Mouse (Mus musculus) forebrain, embryonic 14.5 days (tissue): ENCODE data around the gene Pcif1. TPM values are rescaled to one million over a fixed set of nuclear protein-coding genes. Genes with fewer than 3 reads are reported as not detected.

Experiments
- ATAC-seq: fragments of 200-750 bp; cut with Nextera tagmentation; 2 replicates; pipeline ENCODE4 v1.8.0; 2017; ENCODE audit warnings: mild to moderate bottlenecking, moderate library complexity
- DNase-seq: peaks from one replicate; pipeline ENCODE4 v3.0.0-alpha.2; 2015; ENCODE audit warnings: low spot score
- H3K27ac ChIP-seq: fragments of 300-500 bp; sonication (generic); 2 replicates; pipeline ENCODE4 v1.5.1; 2014; ENCODE audit warnings: low read depth, mild to moderate bottlenecking, control low read depth, low read length, moderate library complexity
- H3K27me3 ChIP-seq: fragments of 300-500 bp; sonication (generic); replicated peaks from 2 replicates; pipeline ENCODE4 v1.6.1; 2014; ENCODE audit warnings: low read length, control low read depth, mixed read lengths; ENCODE audit not compliant: control insufficient read depth, insufficient read depth
- H3K36me3 ChIP-seq: fragments of 300-500 bp; sonication (generic); 2 replicates; pipeline ENCODE4 v1.6.1; 2014; ENCODE audit warnings: low read length, control low read depth; ENCODE audit not compliant: control insufficient read depth, insufficient read depth
- H3K4me1 ChIP-seq: fragments of 300-500 bp; sonication (generic); 2 replicates; pipeline ENCODE4 v1.6.1; 2014; ENCODE audit warnings: antibody characterized with exemption, low read length, control low read depth; ENCODE audit not compliant: control insufficient read depth, insufficient read depth
- H3K4me2 ChIP-seq: fragments of 300-500 bp; sonication (generic); 2 replicates; pipeline ENCODE4 v1.6.1; 2014; ENCODE audit warnings: mild to moderate bottlenecking, control low read depth, low read length
- H3K4me3 ChIP-seq: fragments of 300-500 bp; sonication (generic); 2 replicates; pipeline ENCODE4 v1.5.1; 2014; ENCODE audit warnings: low read depth, low read length, control low read depth
- H3K9ac ChIP-seq: fragments of 300-500 bp; sonication (generic); 2 replicates; pipeline ENCODE4 v1.6.1; 2014; ENCODE audit warnings: mild to moderate bottlenecking, low read length, control low read depth, moderate library complexity
- H3K9me3 ChIP-seq: fragments of 300-500 bp; sonication (generic); replicated peaks from 2 replicates; pipeline ENCODE4 v1.6.1; 2016; ENCODE audit warnings: low read length, control low read depth, mixed read lengths; ENCODE audit not compliant: control insufficient read depth
- WGBS: fragments of 180-500 bp; shearing (Covaris S2); extraction: QIAGEN DNeasy Blood & Tissue Kit; methylation state at CpG from one replicate; pipeline ENCODE4 v1.1.7; 2014; 5-methylcytosine and 5-hydroxymethylcytosine counted together
- polyA plus RNA-seq: library from polyadenylated mRNA; unstranded; fragments of >200 nt; fragmentation: Nextera tagmentation; extraction: Ambion mirVana; gene quantifications from 2 replicates; pipeline ENCODE4 v1.2.1, GENCODE M21; 2014

Gene Pcif1
- polyA plus RNA-seq, 1 experiment from 2014 or later = 85.1 TPM

DNA sequence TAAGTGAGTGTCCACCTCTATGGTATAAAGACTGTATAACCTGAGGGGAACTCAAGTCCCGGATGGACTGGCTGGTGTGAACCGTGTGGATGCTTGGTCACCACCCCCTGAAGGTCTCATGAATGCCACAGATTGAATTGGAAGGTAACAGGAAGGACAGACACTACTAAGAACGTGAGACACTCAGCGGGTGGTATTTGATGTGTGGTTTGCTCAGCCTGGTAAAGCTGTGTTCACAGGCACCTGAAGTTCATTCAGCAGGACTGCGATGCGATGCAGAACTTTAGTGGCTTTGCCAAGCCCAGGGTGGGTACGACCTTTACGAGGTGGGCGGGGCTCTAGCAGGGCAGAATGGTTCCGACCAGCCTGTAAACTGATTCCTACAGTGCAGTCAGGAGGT is 38.3 kb downstream of the Pcif1 start:
- Histone ChIP-seq H3K27ac (no peak overlapping the region), H3K36me3 (peaks cover 11% of the 10 kb centered on the region), H3K4me3 (no peak overlapping the region), H3K4me1 (peaks cover 2% of the 10 kb centered on the region; the same call in 1 of the 2 replicates), H3K9ac (no peak overlapping the region), H3K4me2 (no peak overlapping the region), H3K9me3 (no peaks in the 10 kb centered on the region), H3K27me3 (no peaks in the 10 kb centered on the region)
- ATAC-seq = no peak
- no peak for DNase-seq
- WGBS = 68% methylated on average over 10 of the region's 10 CpGs

DNA sequence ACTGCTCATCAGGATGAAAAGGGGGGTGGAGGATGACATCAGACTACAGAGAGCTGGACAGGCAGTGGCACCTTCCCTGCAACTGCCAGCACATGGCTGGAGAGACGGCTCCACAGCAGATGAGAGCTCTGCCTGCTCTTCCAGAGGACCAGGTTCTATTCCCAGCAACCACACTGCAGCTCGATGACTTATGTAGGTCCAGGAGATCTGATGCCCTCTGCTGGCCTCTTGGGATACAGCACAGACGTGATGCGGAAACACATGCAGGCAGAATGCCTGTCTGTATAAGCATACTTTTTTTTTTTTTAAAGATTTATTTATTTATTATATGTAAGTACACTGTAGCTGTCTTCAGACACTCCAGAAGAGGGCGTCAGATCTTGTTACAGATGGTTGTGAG is 39.2 kb downstream of the Pcif1 start:
- ATAC-seq = 0 out of 2 replicates have a peak, but pooled peaks have one; percentile 2
- 64% methylated on average over 4 of the region's 5 CpGs for WGBS
- peak; percentile 56 for DNase-seq
- Histone ChIP-seq H3K4me1 (0 out of 2 replicates have a peak, but pooled peaks cover under 1% of the 10 kb centered on the region), H3K4me2 (no peak overlapping the region), H3K9me3 (no peaks in the 10 kb centered on the region), H3K36me3 (peaks cover 11% of the 10 kb centered on the region), H3K27ac (no peak overlapping the region), H3K27me3 (no peaks in the 10 kb centered on the region), H3K4me3 (no peak overlapping the region), H3K9ac (no peak overlapping the region)

GRCm38 (mm10) chr2:164921984-164922383 is 42.9 kb downstream of the Pcif1 start:
- ATAC-seq (no peak), DNase-seq (no peak)
- Histone ChIP-seq H3K9me3 (no peaks in the 10 kb centered on the region), H3K36me3 (peaks cover 11% of the 10 kb centered on the region), H3K9ac (no peak overlapping the region), H3K4me3 (no peak overlapping the region), H3K27ac (no peak overlapping the region), H3K27me3 (no peaks in the 10 kb centered on the region), H3K4me1 (peaks cover 5% of the 10 kb centered on the region; the same call in 1 of the 2 replicates), H3K4me2 (no peak overlapping the region)
- 63% methylated on average over 7 of the region's 7 CpGs for WGBS

GRCm38 (mm10) chr2:164923291-164923690 is 44.2 kb downstream of the Pcif1 start:
- Histone ChIP-seq H3K4me3 (no peak overlapping the region), H3K4me2 (no peak overlapping the region), H3K27ac (no peak overlapping the region), H3K9ac (no peak overlapping the region), H3K27me3 (no peaks in the 10 kb centered on the region), H3K9me3 (no peaks in the 10 kb centered on the region), H3K4me1 (peaks cover 5% of the 10 kb centered on the region; the same call in 1 of the 2 replicates), H3K36me3 (peaks cover 11% of the 10 kb centered on the region)
- ATAC-seq = no peak
- WGBS = 83% methylated on average over 4 of the region's 4 CpGs
- no peak for DNase-seq

DNA sequence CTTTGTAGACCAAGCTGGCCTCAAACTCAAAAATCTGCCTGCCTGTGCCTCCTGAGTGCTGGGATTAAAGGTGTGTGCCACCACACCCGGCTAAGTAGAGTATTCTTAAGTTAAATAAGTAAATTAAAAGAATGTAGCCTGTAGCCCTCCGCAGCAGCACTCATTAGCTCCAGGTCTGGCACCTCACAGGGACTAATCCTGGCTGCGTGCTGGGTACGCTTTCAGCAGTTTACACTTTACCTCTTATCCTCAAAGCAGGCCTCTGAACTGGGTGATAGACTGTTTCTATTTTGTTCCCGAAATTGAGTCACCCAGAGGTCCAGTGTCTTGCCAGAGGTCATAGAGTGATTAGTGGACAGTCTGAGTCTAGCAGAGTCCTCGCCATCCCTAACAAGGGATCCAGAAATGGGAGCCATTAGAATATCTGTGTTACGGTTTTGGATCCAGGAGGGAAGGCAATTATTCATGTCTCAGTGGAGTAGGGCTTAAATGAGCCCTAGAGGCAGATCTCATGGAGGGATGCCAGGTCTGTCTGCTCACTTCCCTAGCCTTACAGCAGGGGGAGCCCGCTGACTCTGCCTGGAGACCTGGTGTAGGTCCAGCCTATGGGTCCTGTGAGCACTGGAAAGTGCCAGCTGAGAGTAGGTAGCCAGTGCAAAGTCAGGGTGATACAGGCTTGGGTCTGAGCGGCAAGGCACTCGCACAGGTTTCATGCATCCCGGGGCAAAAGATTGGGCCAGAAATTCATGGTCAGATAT is 45.2 kb downstream of the Pcif1 start:
- Histone ChIP-seq H3K27ac (no peak overlapping the region), H3K9ac (no peak overlapping the region), H3K4me1 (peaks cover 5% of the 10 kb centered on the region; the same call in 1 of the 2 replicates), H3K27me3 (no peaks in the 10 kb centered on the region), H3K36me3 (peaks cover 8% of the 10 kb centered on the region), H3K4me3 (no peak overlapping the region), H3K4me2 (no peak overlapping the region), H3K9me3 (no peaks in the 10 kb centered on the region)
- ATAC-seq = peak; percentile 88
- DNase-seq = peak; percentile 91
- WGBS = 28% methylated on average over 11 of the region's 11 CpGs

DNA sequence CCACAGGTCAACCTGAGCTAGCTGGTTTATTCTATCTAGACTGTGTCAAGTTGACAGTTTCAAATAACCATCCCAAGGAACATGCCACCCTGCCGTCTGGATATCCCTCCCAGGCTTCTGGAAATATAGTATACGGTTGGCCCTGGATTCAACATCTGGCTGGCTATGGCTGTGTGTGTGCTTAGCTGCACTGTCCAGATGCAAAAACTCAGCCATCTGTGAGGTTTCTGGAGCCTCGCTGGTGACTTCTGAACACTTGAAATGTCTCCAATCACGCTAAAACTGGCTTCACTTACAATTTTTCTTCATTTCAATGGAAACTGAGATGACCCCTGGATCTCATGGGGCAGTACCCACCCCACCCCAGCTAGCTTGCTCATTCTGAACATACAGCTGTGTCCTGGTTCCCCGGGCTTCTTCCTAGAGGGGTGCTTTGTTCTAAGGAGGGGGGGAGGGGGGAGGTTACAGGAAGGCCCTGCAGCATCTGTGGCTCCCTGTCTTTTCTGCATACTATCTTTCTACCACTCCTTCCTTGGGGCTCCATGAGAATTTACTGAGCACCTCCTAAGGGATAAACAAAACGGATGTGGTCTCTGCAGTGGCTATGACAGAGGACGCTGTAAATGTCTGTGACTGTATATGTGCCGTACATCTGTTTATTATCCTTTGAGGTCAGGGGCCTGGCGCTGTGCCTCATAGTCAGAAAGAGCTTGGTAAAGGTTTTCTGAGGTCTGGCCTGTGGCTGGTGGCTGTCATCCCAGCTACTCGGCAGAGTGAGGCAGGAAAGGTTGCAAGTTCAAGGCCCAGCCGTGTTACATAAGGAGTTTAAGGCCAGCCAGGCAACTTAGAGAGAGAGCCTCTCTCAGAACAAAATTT is 51.8 kb downstream of the Pcif1 start:
- H3K27me3 ChIP-seq = no peaks in the 10 kb centered on the region
- ATAC-seq (no peak), DNase-seq (no peak)
- H3K36me3 ChIP-seq = no peaks in the 10 kb centered on the region
- WGBS = 78% methylated on average over 11 of the region's 11 CpGs
- H3K4me2 ChIP-seq = no peak overlapping the region
- H3K9ac ChIP-seq = no peak overlapping the region
- H3K4me3 ChIP-seq = no peak overlapping the region
- H3K9me3 ChIP-seq = no peaks in the 10 kb centered on the region
- no peak overlapping the region for H3K27ac ChIP-seq
- H3K4me1 ChIP-seq = no peaks in the 10 kb centered on the region

- H3K9me3 ChIP-seq = no peaks in the 10 kb centered on the region
- 0 out of 2 replicates have a peak, but pooled peaks cover 4% of the 10 kb centered on the region for H3K27me3 ChIP-seq
- H3K4me3 ChIP-seq = no peak overlapping the region
- no peak for ATAC-seq
- peaks cover 4% of the 10 kb centered on the region; the same call in 1 of the 2 replicates for H3K4me1 ChIP-seq
- 51% methylated on average over 9 of the region's 10 CpGs for WGBS
- H3K27ac ChIP-seq = no peak overlapping the region
- H3K36me3 ChIP-seq = no peaks in the 10 kb centered on the region
- DNase-seq = no peak
- no peak overlapping the region for H3K4me2 ChIP-seq
- H3K9ac ChIP-seq = no peak overlapping the region
Observed at GRCm38 (mm10) chr2:164933534-164933933, 54.4 kb downstream of the Pcif1 start.

- Histone ChIP-seq H3K27me3 (peaks cover 4% of the 10 kb centered on the region; the same call in 1 of the 2 replicates), H3K4me1 (peaks cover 12% of the 10 kb centered on the region; the same call in 1 of the 2 replicates), H3K9ac (no peak overlapping the region), H3K9me3 (no peaks in the 10 kb centered on the region), H3K36me3 (no peaks in the 10 kb centered on the region), H3K27ac (no peak overlapping the region), H3K4me2 (no peak overlapping the region), H3K4me3 (no peak overlapping the region)
- WGBS = 76% methylated on average over 4 of the region's 4 CpGs
- ATAC-seq (no peak), DNase-seq (no peak)
Observed at GRCm38 (mm10) chr2:164935991-164936390, 56.9 kb downstream of the Pcif1 start.
